Mouse (Mus musculus) liver, embryonic 12.5 days (tissue): ENCODE measurements around the gene Nrtn. TPM values are rescaled to one million over a fixed set of nuclear protein-coding genes. Genes with fewer than 3 reads are reported as not detected.
A peak's percentile ranks its signal among the peaks of the same experiment; 100 is the strongest.

Source experiments
- ATAC-seq: fragments of 200-750 bp; cut with Nextera tagmentation; 2 replicates; pipeline ENCODE4 v1.8.0; 2017; ENCODE audit warnings: moderate number of reproducible peaks, mild to moderate bottlenecking, moderate library complexity
- H3K27ac ChIP-seq: fragments of 300-500 bp; sonication (generic); 2 replicates; pipeline ENCODE4 v1.5.1; 2016; ENCODE audit warnings: mild to moderate bottlenecking
- H3K27me3 ChIP-seq: fragments of 300-500 bp; sonication (generic); replicated peaks from 2 replicates; pipeline ENCODE4 v1.6.1; 2016; ENCODE audit warnings: mild to moderate bottlenecking, moderate library complexity
- H3K36me3 ChIP-seq: fragments of 300-500 bp; sonication (generic); 2 replicates; pipeline ENCODE4 v1.6.1; 2016; ENCODE audit warnings: mild to moderate bottlenecking, moderate library complexity
- H3K4me1 ChIP-seq: fragments of 300-500 bp; sonication (generic); 2 replicates; pipeline ENCODE4 v1.6.1; 2016
- H3K4me2 ChIP-seq: fragments of 300-500 bp; sonication (generic); 2 replicates; pipeline ENCODE4 v1.6.1; 2016; ENCODE audit warnings: mild to moderate bottlenecking, moderate library complexity
- H3K4me3 ChIP-seq: fragments of 300-500 bp; sonication (generic); 2 replicates; pipeline ENCODE4 v1.5.1; 2016; ENCODE audit warnings: mild to moderate bottlenecking, moderate library complexity
- H3K9ac ChIP-seq: fragments of 300-500 bp; sonication (generic); 2 replicates; pipeline ENCODE4 v1.6.1; 2016; ENCODE audit warnings: mild to moderate bottlenecking, moderate library complexity
- H3K9me3 ChIP-seq: fragments of 300-500 bp; sonication (generic); replicated peaks from 2 replicates; pipeline ENCODE4 v1.6.1; 2016; ENCODE audit warnings: mild to moderate bottlenecking, moderate library complexity
- WGBS: fragments of 180-500 bp; shearing (Covaris S2); methylation state at CpG from one replicate; pipeline ENCODE4 v1.1.7; 2016; ENCODE audit not compliant: insufficient replicate concordance; 5-methylcytosine and 5-hydroxymethylcytosine counted together
- polyA plus RNA-seq: library from polyadenylated mRNA; unstranded; fragments of >200 nt; fragmentation: Nextera tagmentation; extraction: Ambion mirVana; gene quantifications from 2 replicates; pipeline ENCODE4 v1.2.1, GENCODE M21; 2016

Nrtn gene
- polyA plus RNA-seq, 1 experiment from 2014 or later, result 3.2 TPM

DNA sequence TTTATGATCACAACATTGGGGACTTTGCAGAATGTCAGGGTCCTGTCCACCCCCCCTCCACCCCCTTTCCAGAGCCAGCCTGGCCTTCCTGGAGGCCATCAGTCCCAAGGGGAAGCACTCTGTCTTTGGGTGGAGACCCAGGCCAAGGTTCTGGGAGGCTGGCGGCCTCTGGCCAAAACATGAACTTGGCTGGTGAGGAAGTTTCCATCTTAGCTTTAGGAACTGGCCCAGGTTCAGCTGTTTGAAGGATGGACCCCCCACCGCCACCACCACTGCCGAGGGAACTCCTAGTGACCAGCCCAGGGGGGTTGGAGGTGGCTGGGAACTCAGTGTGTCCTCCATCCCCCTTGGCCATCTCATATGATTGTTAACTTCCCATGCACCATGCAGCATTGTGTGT lies 3.7 kb upstream of the Nrtn start:
- WGBS, result 63% methylated on average over 3 of the region's 3 CpGs
- no peaks in the 10 kb centered on the region for H3K9me3 ChIP-seq
- H3K4me3 ChIP-seq, result no peak overlapping the region
- peak overlapping the region; percentile 94 for H3K27ac ChIP-seq
- H3K27me3 ChIP-seq, result peaks cover 20% of the 10 kb centered on the region
- ATAC-seq, result no peak
- no peaks in the 10 kb centered on the region for H3K36me3 ChIP-seq
- peak overlapping the region; percentile 73; the same call in 1 of the 2 replicates for H3K9ac ChIP-seq
- peaks cover 80% of the 10 kb centered on the region for H3K4me1 ChIP-seq
- peak overlapping the region; percentile 94 for H3K4me2 ChIP-seq

GRCm38 (mm10) chr17:56759261-56759660 lies 1.9 kb upstream of the Nrtn start:
- Histone ChIP-seq H3K9me3 (no peaks in the 10 kb centered on the region), H3K9ac (no peak overlapping the region), H3K27ac (no peak overlapping the region), H3K36me3 (no peaks in the 10 kb centered on the region), H3K4me2 (no peak overlapping the region), H3K4me1 (peaks cover 83% of the 10 kb centered on the region), H3K4me3 (no peak overlapping the region), H3K27me3 (peaks cover 38% of the 10 kb centered on the region)
- ATAC-seq, result no peak
- WGBS, result 58% methylated on average over 7 of the region's 7 CpGs

GRCm38 (mm10) chr17:56758132-56758531 lies 802 bp upstream of the Nrtn start:
- Histone ChIP-seq H3K4me1 (peaks cover 79% of the 10 kb centered on the region), H3K4me2 (peak overlapping the region; percentile 97), H3K9ac (peak overlapping the region; percentile 55; the same call in 1 of the 2 replicates), H3K9me3 (no peaks in the 10 kb centered on the region), H3K27ac (peak overlapping the region; percentile 76), H3K36me3 (no peaks in the 10 kb centered on the region), H3K4me3 (peak overlapping the region; percentile 60), H3K27me3 (peaks cover 49% of the 10 kb centered on the region)
- peak; percentile 12; the same call in 1 of the 2 replicates for ATAC-seq
- 7% methylated on average over 12 of the region's 12 CpGs for WGBS

- no peak overlapping the region for H3K27ac ChIP-seq
- no peaks in the 10 kb centered on the region for H3K9me3 ChIP-seq
- H3K4me2 ChIP-seq, result peak overlapping the region; percentile 97
- peak overlapping the region; percentile 77 for H3K9ac ChIP-seq
- ATAC-seq, result peak; percentile 3; the same call in 1 of the 2 replicates
- H3K4me1 ChIP-seq, result peaks cover 74% of the 10 kb centered on the region
- H3K36me3 ChIP-seq, result no peaks in the 10 kb centered on the region
- peak overlapping the region; percentile 60 for H3K4me3 ChIP-seq
- H3K27me3 ChIP-seq, result peaks cover 62% of the 10 kb centered on the region
- WGBS, result 2% methylated on average over 51 of the region's 51 CpGs
Measured at GRCm38 (mm10) chr17:56756703-56757399, 479 bp downstream of the Nrtn start.

DNA sequence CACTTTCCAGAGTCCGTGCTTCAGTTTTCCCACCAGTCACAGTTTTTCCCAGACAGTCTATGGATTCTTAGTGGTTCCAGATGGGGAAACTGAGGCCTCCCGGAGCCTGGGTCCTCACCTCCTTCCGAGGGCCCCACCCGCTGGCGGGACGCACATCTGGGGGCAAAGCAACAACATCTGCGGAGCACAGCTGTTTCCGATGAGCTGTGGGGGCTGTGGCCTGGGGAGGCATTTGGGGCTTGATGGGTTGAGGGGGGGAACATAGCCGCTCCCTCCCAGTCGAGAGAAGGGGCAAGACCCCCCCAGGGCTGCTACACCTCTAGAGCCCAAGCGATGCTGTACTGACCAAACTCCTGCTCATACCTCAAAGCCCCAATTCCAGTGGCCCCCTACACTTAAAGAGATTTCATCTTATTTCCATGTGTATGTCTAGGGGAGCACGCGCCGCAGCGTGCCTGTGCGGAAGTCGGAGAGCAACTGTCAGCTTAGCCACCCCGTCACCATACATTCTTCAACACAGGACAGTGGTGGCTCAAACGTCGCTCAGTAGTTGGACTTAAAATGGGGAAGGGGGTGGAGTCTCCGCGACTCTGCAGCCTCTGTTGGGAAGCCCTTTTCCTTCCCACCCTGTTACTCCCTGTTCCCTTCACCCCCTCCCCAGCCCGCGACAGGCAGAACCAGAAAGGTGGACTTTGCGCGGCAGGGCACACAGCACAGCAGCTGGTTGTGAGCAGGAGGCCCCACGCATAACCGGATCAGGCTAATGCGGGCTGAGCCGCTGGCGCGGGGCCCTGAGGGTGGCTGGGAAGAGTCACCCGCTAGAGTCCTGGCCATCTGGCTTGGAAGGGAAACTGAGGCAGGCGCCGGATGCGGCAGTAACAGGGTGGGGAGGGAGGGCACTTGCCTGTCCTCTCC lies 2.8 kb downstream of the Nrtn start:
- no peak overlapping the region for H3K27ac ChIP-seq
- H3K27me3 ChIP-seq, result peaks cover 78% of the 10 kb centered on the region
- H3K36me3 ChIP-seq, result no peaks in the 10 kb centered on the region
- H3K4me3 ChIP-seq, result no peak overlapping the region
- H3K9me3 ChIP-seq, result no peaks in the 10 kb centered on the region
- 11% methylated on average over 36 of the region's 36 CpGs for WGBS
- peaks cover 66% of the 10 kb centered on the region for H3K4me1 ChIP-seq
- no peak for ATAC-seq
- peak overlapping the region; percentile 40 for H3K4me2 ChIP-seq
- no peak overlapping the region for H3K9ac ChIP-seq

GRCm38 (mm10) chr17:56753452-56753851 lies 3.9 kb downstream of the Nrtn start:
- H3K9ac ChIP-seq, result no peak overlapping the region
- no peak overlapping the region for H3K27ac ChIP-seq
- WGBS, result 32% methylated on average over 15 of the region's 15 CpGs
- H3K9me3 ChIP-seq, result no peaks in the 10 kb centered on the region
- H3K36me3 ChIP-seq, result no peaks in the 10 kb centered on the region
- H3K4me1 ChIP-seq, result peaks cover 56% of the 10 kb centered on the region
- no peak overlapping the region for H3K4me2 ChIP-seq
- ATAC-seq, result no peak
- H3K27me3 ChIP-seq, result peaks cover 88% of the 10 kb centered on the region
- H3K4me3 ChIP-seq, result no peak overlapping the region

DNA sequence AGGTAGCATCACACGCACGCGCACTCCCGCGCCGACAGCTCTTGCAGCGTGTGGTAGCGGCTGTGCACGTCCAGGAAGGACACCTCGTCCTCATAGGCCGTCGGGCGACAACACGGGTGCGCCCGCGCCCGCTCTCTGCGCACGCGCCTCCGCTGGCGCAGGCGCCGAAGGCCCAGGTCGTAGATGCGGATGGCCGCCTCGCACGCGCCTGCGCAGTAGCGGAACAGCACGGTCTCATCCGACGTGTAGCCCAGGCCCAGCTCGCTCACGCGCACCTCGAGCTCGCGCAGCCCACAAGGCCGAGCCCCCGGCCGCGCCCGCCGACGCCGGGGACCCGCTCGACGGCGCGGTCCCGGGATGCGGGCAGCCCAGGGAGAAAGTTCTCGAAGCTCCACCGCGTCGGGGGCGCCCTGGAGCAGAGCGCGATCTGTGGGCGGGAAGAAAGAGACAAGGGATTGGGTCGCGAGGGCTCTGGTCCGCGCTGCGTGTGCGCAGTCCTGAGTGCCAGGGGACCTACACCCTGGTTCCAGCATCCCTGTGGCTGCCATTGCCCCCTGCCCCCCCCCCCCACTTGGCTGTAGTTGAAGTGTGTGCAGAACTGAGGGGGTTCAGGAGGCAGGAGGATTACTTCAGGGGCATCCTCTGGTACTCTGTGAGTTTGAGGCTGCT lies 5.8 kb downstream of the Nrtn start:
- H3K4me1 ChIP-seq, result peaks cover 37% of the 10 kb centered on the region
- no peak overlapping the region for H3K27ac ChIP-seq
- peak overlapping the region; percentile 41 for H3K4me3 ChIP-seq
- peaks cover 98% of the 10 kb centered on the region for H3K27me3 ChIP-seq
- ATAC-seq, result peak; percentile 72
- WGBS, result 19% methylated on average over 71 of the region's 71 CpGs
- H3K36me3 ChIP-seq, result no peaks in the 10 kb centered on the region
- no peaks in the 10 kb centered on the region for H3K9me3 ChIP-seq
- peak overlapping the region; percentile 45 for H3K9ac ChIP-seq
- H3K4me2 ChIP-seq, result peak overlapping the region; percentile 66

DNA sequence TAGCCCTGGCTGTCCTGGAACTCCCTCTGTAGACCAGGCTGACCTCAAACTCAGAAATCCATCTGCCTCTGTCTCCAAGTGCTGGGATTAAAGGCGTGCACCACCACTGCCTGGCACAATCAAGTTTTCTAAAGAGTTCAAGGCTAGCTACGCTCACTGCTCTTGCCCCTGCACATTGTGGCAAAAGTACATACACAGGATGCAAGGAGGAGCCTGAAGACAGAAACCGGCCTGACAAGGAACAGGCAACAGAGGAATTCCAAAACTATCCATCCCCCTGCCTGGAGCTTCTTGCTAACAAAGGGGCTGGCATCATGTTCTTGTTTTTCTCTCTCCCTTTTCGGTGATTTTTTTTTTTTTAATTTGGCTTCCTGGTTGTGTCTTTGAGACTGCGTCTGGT lies 13.2 kb downstream of the Nrtn start:
- WGBS, result 39% methylated on average over 5 of the region's 5 CpGs
- H3K4me1 ChIP-seq, result no peaks in the 10 kb centered on the region
- H3K4me2 ChIP-seq, result no peak overlapping the region
- no peaks in the 10 kb centered on the region for H3K36me3 ChIP-seq
- H3K27me3 ChIP-seq, result peaks cover 71% of the 10 kb centered on the region
- no peak overlapping the region for H3K27ac ChIP-seq
- H3K9ac ChIP-seq, result no peak overlapping the region
- no peak overlapping the region for H3K4me3 ChIP-seq
- no peaks in the 10 kb centered on the region for H3K9me3 ChIP-seq
- no peak for ATAC-seq

GRCm38 (mm10) chr17:56740788-56741160 lies 16.6 kb downstream of the Nrtn start:
- H3K9me3 ChIP-seq, result 0 out of 2 replicates have a peak, but pooled peaks cover 3% of the 10 kb centered on the region
- H3K27me3 ChIP-seq, result peaks cover 74% of the 10 kb centered on the region
- H3K4me2 ChIP-seq, result no peak overlapping the region
- no peak overlapping the region for H3K9ac ChIP-seq
- no peak overlapping the region for H3K27ac ChIP-seq
- 65% methylated on average over 17 of the region's 17 CpGs for WGBS
- H3K4me1 ChIP-seq, result no peaks in the 10 kb centered on the region
- no peak overlapping the region for H3K4me3 ChIP-seq
- ATAC-seq, result no peak
- H3K36me3 ChIP-seq, result no peaks in the 10 kb centered on the region

- Histone ChIP-seq H3K9me3 (0 out of 2 replicates have a peak, but pooled peaks cover 3% of the 10 kb centered on the region), H3K27ac (no peak overlapping the region), H3K4me3 (no peak overlapping the region), H3K9ac (no peak overlapping the region), H3K4me1 (no peaks in the 10 kb centered on the region), H3K4me2 (no peak overlapping the region), H3K27me3 (peaks cover 73% of the 10 kb centered on the region), H3K36me3 (no peaks in the 10 kb centered on the region)
- WGBS, result 67% methylated on average over 17 of the region's 17 CpGs
- no peak for ATAC-seq
Measured at GRCm38 (mm10) chr17:56740118-56740787, 17.1 kb downstream of the Nrtn start.

GRCm38 (mm10) chr17:56738221-56738620 lies 19.1 kb downstream of the Nrtn start:
- H3K27me3 ChIP-seq, result peaks cover 79% of the 10 kb centered on the region
- H3K4me2 ChIP-seq, result no peak overlapping the region
- H3K9me3 ChIP-seq, result 0 out of 2 replicates have a peak, but pooled peaks cover 3% of the 10 kb centered on the region
- no peaks in the 10 kb centered on the region for H3K4me1 ChIP-seq
- no peak overlapping the region for H3K4me3 ChIP-seq
- H3K36me3 ChIP-seq, result no peaks in the 10 kb centered on the region
- no peak for ATAC-seq
- H3K9ac ChIP-seq, result no peak overlapping the region
- 67% methylated on average over 10 of the region's 10 CpGs for WGBS
- no peak overlapping the region for H3K27ac ChIP-seq
